Mouse (Mus musculus) spleen, postnatal 14 days (tissue): ENCODE data around the gene Col6a3.

ENCODE experiments used
- DNase-seq, 2 experiments: peaks; one replicate each; pipeline ENCODE4 v3.0.0; 2021 to 2022; ENCODE audit warnings: low spot score in 2 of 2

Gene Col6a3

GRCm38 (mm10) chr1:90843836-90844235 lies at the start of gene Col6a3:
TSS of gene Col6a3 (minus strand) at chr1:90843971.
- DNase-seq: no peak

- no peak for DNase-seq
Measured at GRCm38 (mm10) chr1:90885771-90886460, 42.1 kb upstream of the Col6a3 start.

- DNase-seq: no peak
Measured at GRCm38 (mm10) chr1:90876486-90877270, 32.9 kb upstream of the Col6a3 start.

DNA sequence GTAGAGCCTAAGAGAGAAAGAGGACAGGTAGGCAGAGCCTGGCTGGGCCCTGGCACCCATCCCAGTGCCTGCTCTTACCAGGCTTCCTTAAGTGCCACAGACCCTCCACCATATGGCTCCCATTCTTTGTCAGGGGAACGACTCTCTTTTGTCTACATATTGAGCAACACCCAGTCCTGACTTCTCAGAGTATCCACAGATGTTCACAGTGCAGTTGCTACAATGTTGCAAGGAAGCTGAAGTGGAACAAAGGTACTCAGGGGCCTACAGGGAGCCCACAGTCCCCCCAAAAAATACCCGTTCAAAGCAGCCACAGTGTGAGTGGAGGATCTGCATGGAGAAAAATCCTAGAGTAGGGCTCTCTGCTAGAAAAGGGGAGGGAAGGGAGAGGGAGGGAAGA lies 32.2 kb upstream of the Col6a3 start:
- no peak for DNase-seq

DNA sequence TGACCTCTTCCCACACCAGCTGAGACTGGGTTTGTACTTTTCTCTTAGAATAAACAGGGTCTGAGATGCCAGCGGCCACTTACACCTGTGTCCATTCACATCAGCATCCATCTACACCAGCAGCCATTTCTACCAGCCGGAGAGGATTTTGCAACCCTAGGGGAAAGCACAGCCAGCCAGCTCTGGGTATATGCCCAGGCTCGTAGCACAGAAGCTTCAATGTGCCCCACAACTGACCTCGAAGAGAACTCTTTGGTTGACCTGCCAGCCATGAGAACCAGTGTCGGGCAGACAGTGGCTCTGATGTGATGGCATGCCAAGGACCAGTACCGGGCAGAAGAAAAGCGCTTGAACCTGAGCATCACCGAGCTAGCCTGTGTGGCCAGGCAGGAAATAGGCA lies 31.6 kb upstream of the Col6a3 start:
- DNase-seq: no peak

DNA sequence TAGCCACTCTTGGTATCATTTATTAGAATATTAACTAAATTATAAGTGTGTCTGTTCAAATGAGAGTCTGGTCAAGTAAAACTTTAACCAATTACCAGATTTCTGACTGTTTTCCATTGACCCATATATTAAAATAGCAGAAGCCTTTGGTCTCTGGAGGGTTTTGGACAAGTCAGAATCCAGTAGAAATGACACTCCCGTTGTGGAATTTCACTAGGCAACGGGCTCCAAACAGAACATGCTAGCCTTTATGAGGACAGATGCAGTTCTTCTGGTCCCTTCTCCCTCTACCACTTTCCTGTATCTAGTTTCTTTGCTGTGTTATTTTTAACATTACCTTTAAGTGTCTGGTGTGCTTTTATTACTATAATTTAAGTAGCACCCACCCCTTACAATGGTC lies 26.8 kb upstream of the Col6a3 start:
- DNase-seq: no peak

GRCm38 (mm10) chr1:90866734-90867133 lies 23.0 kb upstream of the Col6a3 start:
- no peak for DNase-seq

DNA sequence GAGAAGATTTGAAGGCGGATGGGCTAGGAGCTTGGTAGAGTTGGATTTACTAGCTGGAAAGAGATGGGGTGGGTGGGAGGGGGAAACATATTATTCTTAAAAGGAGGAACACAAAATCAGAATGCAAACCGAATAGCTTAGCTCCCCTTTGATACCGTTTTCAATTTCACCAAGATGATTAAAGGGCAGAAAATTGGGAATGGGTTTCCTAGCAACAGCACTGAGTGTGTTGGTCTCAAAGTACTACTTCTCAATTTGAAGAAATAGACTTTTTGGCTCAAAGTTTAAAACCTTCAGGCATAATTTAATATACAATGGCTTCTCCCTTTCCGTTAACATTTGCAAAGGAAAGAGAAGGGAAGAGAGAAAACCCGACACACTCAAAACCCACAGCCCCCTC lies 12.1 kb upstream of the Col6a3 start:
- DNase-seq: no peak

GRCm38 (mm10) chr1:90849836-90850235 lies 6.1 kb upstream of the Col6a3 start:
- no peak for DNase-seq

DNA sequence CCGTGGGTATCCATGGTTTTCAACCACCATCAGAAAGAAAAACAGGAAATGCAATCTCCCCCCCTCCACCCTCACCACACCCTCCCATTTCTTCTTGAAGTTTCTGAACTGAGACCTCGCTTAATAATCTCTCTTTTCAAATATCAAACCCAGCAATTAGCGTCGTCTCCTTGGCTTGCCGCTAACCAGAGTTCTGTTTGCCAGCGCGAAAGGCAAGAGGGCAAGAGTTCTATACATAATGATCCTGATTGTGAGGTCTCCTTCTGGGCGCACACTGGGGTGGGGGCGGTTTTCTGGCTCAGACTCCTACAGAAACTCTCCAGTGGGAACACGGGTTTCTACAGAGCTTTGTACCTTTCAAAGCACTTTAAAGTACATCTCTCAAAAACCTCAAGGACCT lies 1.4 kb upstream of the Col6a3 start:
- no peak for DNase-seq

GRCm38 (mm10) chr1:90842789-90843587 lies 783 bp downstream of the Col6a3 start:
- DNase-seq: no peak

DNA sequence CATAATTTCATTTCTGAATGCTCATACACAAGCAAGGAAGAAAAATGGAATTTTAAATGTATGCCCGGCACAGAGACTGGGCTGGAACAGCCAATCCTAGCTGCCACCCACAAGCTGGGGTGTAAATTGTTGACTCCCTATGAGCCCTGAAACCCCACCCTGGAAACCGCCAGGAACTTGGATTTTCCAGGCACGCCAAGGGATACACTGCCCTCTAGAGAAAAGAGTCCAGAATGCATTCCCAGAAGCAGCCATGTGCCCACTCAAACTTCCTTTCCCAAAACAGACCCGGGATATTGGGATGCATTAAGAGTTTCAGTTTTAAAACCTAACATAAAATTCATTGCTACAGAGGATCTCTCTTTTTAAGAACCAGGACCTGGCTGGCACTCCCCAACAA lies 3.5 kb downstream of the Col6a3 start:
- no peak for DNase-seq

DNA sequence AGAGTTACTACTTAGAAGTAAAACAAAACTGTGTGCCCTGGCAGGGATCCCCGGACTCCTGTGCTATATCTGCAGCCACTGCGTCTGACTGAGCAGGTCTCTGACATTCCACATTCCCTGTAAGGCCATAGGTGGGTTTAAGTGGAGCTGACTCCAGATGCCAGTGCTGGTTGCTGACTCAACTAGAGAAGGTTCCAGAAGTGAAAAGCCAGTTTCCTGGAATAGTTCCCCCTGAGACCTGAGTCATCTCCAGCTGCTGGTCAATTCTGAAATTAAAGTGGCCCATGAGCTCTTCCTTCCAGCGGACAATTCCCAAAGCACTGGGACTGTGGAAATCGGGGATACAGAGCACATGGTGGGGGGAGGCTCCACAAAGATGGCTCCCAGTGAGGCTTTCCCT lies 5.1 kb downstream of the Col6a3 start:
- no peak for DNase-seq

DNA sequence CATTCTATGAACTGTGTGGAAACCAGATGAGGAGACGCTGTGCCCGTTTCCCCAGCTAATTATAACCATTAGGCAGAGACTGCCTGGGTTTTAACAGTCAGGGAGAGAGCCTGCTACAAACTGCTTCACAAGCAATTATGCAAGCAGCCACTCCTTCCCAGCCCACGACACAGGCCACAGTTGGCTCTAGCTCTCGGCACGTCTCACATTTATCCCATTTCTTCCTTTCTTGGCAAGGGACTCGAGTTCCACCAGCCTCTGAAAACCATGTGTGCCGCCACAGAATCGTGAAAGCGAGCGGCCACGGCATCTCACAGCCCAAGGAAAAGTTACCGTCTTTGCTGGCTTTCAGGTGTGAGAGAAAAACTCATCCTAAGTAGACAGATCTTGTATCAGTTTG lies 5.5 kb downstream of the Col6a3 start:
- DNase-seq: no peak

DNA sequence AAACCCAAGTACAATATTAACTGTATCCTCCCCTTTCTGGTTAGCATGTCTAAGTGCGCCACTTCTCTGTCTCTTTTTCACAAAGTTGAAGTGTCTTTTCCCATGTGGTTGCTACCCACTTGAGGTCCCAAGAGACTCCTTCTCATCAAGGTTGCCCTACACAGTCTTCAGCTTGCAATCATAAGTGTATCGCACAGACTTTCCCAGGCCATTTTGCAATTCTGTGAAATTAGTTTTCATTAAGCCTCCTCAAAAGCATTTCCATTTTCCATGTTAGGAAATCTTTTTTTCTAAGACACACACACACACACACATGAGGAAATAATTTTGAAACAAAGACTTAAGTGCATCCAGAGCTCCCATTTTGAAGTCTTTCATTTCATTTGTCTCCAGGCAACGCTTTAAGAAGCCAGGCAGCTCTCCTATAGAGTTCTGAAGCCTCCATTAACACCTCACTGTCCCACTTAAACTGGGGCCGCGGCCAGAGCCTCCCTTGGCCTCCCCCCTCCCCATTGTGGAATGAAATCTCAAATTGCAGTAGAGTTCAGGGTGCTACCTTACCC lies 7.5 kb downstream of the Col6a3 start:
- DNase-seq: no peak

- no peak for DNase-seq
Measured at GRCm38 (mm10) chr1:90834701-90835100, 9.1 kb downstream of the Col6a3 start.

- DNase-seq: no peak
Measured at GRCm38 (mm10) chr1:90830006-90830405, 13.8 kb downstream of the Col6a3 start.

DNA sequence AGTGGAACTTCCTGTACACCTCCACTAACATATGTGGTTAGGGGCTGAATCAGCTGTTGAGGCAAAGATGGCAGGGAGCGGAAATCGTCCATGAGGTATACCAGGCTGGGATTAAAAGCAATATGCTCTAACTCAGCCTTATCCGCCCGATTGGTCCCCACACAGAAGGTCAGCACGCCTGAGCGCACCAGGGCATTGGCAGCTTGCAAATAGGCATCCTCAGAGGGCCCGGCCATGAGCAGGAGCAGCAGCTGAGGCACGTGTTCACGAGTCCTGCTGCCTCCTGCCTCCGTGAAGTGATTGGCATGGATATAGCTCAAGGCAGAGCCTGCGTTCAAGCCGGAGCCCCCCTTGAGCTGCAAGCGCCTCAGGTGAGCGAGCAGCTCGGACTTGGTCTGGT lies 30.5 kb downstream of the Col6a3 start:
- DNase-seq: no peak

DNA sequence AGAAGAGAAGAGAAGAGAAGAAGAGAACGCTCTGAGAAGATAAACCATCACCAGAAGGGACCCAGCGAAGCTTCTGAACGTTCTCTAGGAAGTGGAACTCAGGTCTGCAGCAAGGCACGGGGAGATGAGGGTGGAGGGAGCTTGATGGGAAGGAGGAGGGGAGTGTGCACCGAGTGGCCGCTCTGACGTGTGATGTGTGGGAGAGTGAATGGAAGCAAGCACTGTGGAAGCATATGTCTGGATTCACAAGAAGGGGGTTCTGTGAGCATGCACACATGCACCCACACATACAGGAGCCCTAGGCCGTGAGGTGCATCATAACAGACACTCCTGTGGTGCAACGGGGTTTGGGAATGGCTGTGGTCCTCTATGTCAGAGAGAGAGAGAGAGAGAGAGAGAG lies 34.8 kb downstream of the Col6a3 start:
- DNase-seq: no peak

DNA sequence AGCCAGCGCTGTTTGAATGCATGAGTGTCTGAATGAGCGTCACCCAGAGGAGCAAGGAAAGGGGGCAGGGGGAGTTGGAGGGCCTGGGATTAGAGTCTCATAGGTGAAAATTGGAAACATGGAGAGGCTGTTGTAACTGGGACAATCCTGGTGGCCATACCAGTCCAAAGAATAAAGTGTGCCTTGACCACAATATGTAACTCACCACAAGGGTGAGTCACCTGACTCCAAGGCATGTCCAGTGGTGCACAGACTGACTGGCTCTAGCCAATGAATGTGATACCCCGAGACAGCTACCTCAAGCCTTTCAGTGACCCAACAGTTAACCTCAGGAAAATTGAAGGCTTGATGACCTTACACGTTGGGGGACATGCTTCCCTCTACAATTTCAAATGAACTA lies 40.7 kb downstream of the Col6a3 start:
- DNase-seq: no peak

DNA sequence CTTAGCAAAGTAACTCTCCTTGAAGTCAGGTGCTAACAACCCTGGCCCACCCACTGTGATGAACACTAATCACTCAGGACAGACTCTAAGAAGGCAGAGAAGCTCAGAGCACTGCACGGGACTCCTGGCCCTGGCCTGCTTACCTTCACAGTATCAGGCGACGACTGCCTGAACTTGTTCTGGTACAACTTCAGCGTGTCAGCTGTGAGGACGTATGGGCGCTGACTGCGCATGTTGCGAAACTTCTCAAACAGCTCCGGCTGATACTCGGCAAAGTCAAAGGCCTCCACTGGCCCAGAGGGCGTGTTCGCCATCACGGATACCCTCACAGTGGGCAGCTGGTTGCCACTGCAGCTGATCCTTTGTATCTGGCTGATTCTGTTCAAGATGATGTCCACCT lies 42.7 kb downstream of the Col6a3 start:
- DNase-seq: no peak

- no peak for DNase-seq
Measured at GRCm38 (mm10) chr1:90800466-90800865, 43.3 kb downstream of the Col6a3 start.
